Mouse (Mus musculus) neural tube, embryonic 13.5 days (tissue): ENCODE data around the gene Olfr143. TPM values are rescaled to one million over a fixed set of nuclear protein-coding genes. Genes with fewer than 3 reads are reported as not detected.

Experiments used
- ATAC-seq: fragments of 200-750 bp; cut with Nextera tagmentation; 2 replicates; pipeline ENCODE4 v1.8.0; 2017; ENCODE audit warnings: low read depth, mild to moderate bottlenecking, moderate TSS enrichment, moderate library complexity
- H3K27ac ChIP-seq: fragments of 300-500 bp; sonication (generic); replicated peaks from 2 replicates; pipeline ENCODE4 v1.5.1; 2015; ENCODE audit warnings: moderate library complexity, mild to moderate bottlenecking, inconsistent platforms
- H3K27me3 ChIP-seq: fragments of 300-500 bp; sonication (generic); 2 replicates; pipeline ENCODE4 v1.6.1; 2015; ENCODE audit warnings: mild to moderate bottlenecking, inconsistent platforms
- H3K36me3 ChIP-seq: fragments of 300-500 bp; sonication (generic); 2 replicates; pipeline ENCODE4 v1.6.1; 2015; ENCODE audit warnings: mild to moderate bottlenecking, inconsistent platforms
- H3K4me1 ChIP-seq: fragments of 300-500 bp; sonication (generic); replicated peaks from 2 replicates; pipeline ENCODE4 v1.6.1; 2015; ENCODE audit warnings: inconsistent platforms
- H3K4me2 ChIP-seq: fragments of 300-500 bp; sonication (generic); 2 replicates; pipeline ENCODE4 v1.6.1; 2015; ENCODE audit warnings: inconsistent platforms, mild to moderate bottlenecking, moderate library complexity
- H3K4me3 ChIP-seq: fragments of 300-500 bp; sonication (generic); 2 replicates; pipeline ENCODE4 v1.5.1; 2015; ENCODE audit warnings: mild to moderate bottlenecking, inconsistent platforms
- H3K9ac ChIP-seq: fragments of 300-500 bp; sonication (generic); 2 replicates; pipeline ENCODE4 v1.6.1; 2015; ENCODE audit warnings: moderate library complexity, mild to moderate bottlenecking, inconsistent platforms
- H3K9me3 ChIP-seq: fragments of 300-500 bp; sonication (generic); 2 replicates; pipeline ENCODE4 v1.6.1; 2016; ENCODE audit warnings: inconsistent platforms
- WGBS: fragments of 180-500 bp; shearing (Covaris S2); methylation state at CpG from one replicate; pipeline ENCODE4 v1.1.7; 2015; 5-methylcytosine and 5-hydroxymethylcytosine counted together
- polyA plus RNA-seq: library from polyadenylated mRNA; unstranded; fragments of >200 nt; fragmentation: Nextera tagmentation; extraction: Ambion mirVana; gene quantifications from 2 replicates; pipeline ENCODE4 v1.2.1, GENCODE M21; 2015

Olfr143 gene
- polyA plus RNA-seq, result not detected in 2 replicates

- H3K36me3 ChIP-seq, result no peaks in the 10 kb centered on the region
- H3K27me3 ChIP-seq, result no peaks in the 10 kb centered on the region
- H3K9me3 ChIP-seq, result no peaks in the 10 kb centered on the region
- no peak within 1 kb of the TSS for H3K4me2 ChIP-seq
- H3K27ac ChIP-seq, result no peak within 1 kb of the TSS
- no peak within 1 kb of the TSS for H3K4me3 ChIP-seq
- no peaks in the 10 kb centered on the region for H3K4me1 ChIP-seq
- ATAC-seq, result no peak
- no peak within 1 kb of the TSS for H3K9ac ChIP-seq
Measured at GRCm38 (mm10) chr9:38252474-38252873, at the start of gene Olfr143. Gene Olfr143 (plus strand): TSS chr9:38252774.

GRCm38 (mm10) chr9:38208065-38208464 lies 44.5 kb upstream of the Olfr143 start, which contains the start of gene Olfr893:
Gene Olfr893 (plus strand): TSS chr9:38208365.
- no peak within 1 kb of the TSS for H3K27ac ChIP-seq
- H3K9me3 ChIP-seq, result no peaks in the 10 kb centered on the region
- 74% methylated on average over 3 of the region's 3 CpGs for WGBS
- no peak within 1 kb of the TSS for H3K4me2 ChIP-seq
- ATAC-seq, result no peak
- H3K9ac ChIP-seq, result no peak within 1 kb of the TSS
- no peaks in the 10 kb centered on the region for H3K4me1 ChIP-seq
- H3K27me3 ChIP-seq, result no peaks in the 10 kb centered on the region
- no peak within 1 kb of the TSS for H3K4me3 ChIP-seq
- H3K36me3 ChIP-seq, result no peaks in the 10 kb centered on the region

GRCm38 (mm10) chr9:38217755-38218154 lies 34.8 kb upstream of the Olfr143 start, which contains the start of gene Olfr894:
Gene Olfr894 (plus strand): TSS chr9:38218055.
- H3K4me3 ChIP-seq, result no peak within 1 kb of the TSS
- H3K36me3 ChIP-seq, result no peaks in the 10 kb centered on the region
- ATAC-seq, result no peak
- H3K4me2 ChIP-seq, result no peak within 1 kb of the TSS
- no peaks in the 10 kb centered on the region for H3K27me3 ChIP-seq
- no peaks in the 10 kb centered on the region for H3K4me1 ChIP-seq
- no peaks in the 10 kb centered on the region for H3K9me3 ChIP-seq
- no peak within 1 kb of the TSS for H3K9ac ChIP-seq
- no peak within 1 kb of the TSS for H3K27ac ChIP-seq

GRCm38 (mm10) chr9:38267551-38267950 lies 15.0 kb downstream of the Olfr143 start, which contains the start of gene Olfr895:
Gene Olfr895 (plus strand): TSS chr9:38267851.
- H3K4me3 ChIP-seq, result no peak within 1 kb of the TSS

GRCm38 (mm10) chr9:38290807-38291206 lies 38.2 kb downstream of the Olfr143 start, which contains the start of gene Olfr896-ps1:
Gene Olfr896-ps1 (plus strand): TSS chr9:38291107.
- no peaks in the 10 kb centered on the region for H3K9me3 ChIP-seq
- H3K4me3 ChIP-seq, result no peak within 1 kb of the TSS

More at GRCm38 (mm10) chr9:38267551-38267950, 15.0 kb downstream of the Olfr143 start, which contains the start of gene Olfr895:
- H3K36me3 ChIP-seq, result no peaks in the 10 kb centered on the region
- no peak within 1 kb of the TSS for H3K4me2 ChIP-seq
- no peak within 1 kb of the TSS for H3K9ac ChIP-seq
- H3K27me3 ChIP-seq, result no peaks in the 10 kb centered on the region
- H3K27ac ChIP-seq, result no peak within 1 kb of the TSS
- ATAC-seq, result no peak
- no peaks in the 10 kb centered on the region for H3K9me3 ChIP-seq
- H3K4me1 ChIP-seq, result no peaks in the 10 kb centered on the region

More at GRCm38 (mm10) chr9:38290807-38291206, 38.2 kb downstream of the Olfr143 start, which contains the start of gene Olfr896-ps1:
- 86% methylated on average over 1 of the region's 1 CpGs for WGBS
- Histone ChIP-seq H3K27me3 (no peaks in the 10 kb centered on the region), H3K4me2 (no peak within 1 kb of the TSS), H3K27ac (no peak within 1 kb of the TSS), H3K9ac (no peak within 1 kb of the TSS), H3K4me1 (no peaks in the 10 kb centered on the region), H3K36me3 (no peaks in the 10 kb centered on the region)
- ATAC-seq, result no peak

Other genes starting within 250 kb of the Olfr143 start
- not detected in 2 replicates for gene Olfr883, start 227.0 kb upstream of the Olfr143 start, polyA plus RNA-seq
- gene Olfr884, start 206.2 kb upstream of the Olfr143 start, polyA plus RNA-seq, result not detected in 2 replicates
- gene Olfr885, start 191.5 kb upstream of the Olfr143 start, polyA plus RNA-seq, result not detected in 2 replicates
- gene Olfr887, start 168.7 kb upstream of the Olfr143 start, polyA plus RNA-seq, result not detected in 2 replicates
- not detected in 2 replicates for gene Olfr888, start 144.6 kb upstream of the Olfr143 start, polyA plus RNA-seq
- gene Olfr889, start 137.6 kb upstream of the Olfr143 start, polyA plus RNA-seq, result 0.07 TPM in 2 replicates
- gene Olfr890, start 110.3 kb upstream of the Olfr143 start, polyA plus RNA-seq, result not detected in 2 replicates
- not detected in 2 replicates for gene Olfr891, start 72.0 kb upstream of the Olfr143 start, polyA plus RNA-seq
- gene Olfr893, start 44.4 kb upstream of the Olfr143 start, polyA plus RNA-seq, result not detected in 2 replicates
- not detected in 2 replicates for gene Olfr894, start 34.7 kb upstream of the Olfr143 start, polyA plus RNA-seq
- not detected in 2 replicates for gene Olfr895, start 15.1 kb downstream of the Olfr143 start, polyA plus RNA-seq
- not detected in 2 replicates for gene Olfr896-ps1, start 38.3 kb downstream of the Olfr143 start, polyA plus RNA-seq
- gene Olfr25, start 76.3 kb downstream of the Olfr143 start, polyA plus RNA-seq, result not detected in 2 replicates
- not detected in 2 replicates for gene Olfr898, start 95.6 kb downstream of the Olfr143 start, polyA plus RNA-seq
- gene Olfr250, start 114.1 kb downstream of the Olfr143 start, polyA plus RNA-seq, result not detected in 2 replicates
- not detected in 2 replicates for gene Olfr251, start 124.3 kb downstream of the Olfr143 start, polyA plus RNA-seq
- not detected in 2 replicates for gene Olfr147, start 148.9 kb downstream of the Olfr143 start, polyA plus RNA-seq
- not detected in 2 replicates for gene Olfr901, start 176.7 kb downstream of the Olfr143 start, polyA plus RNA-seq
- gene Olfr902, start 194.9 kb downstream of the Olfr143 start, polyA plus RNA-seq, result not detected in 2 replicates
- gene Olfr904, start 210.4 kb downstream of the Olfr143 start, polyA plus RNA-seq, result not detected in 2 replicates
- gene Olfr905, start 218.3 kb downstream of the Olfr143 start, polyA plus RNA-seq, result not detected in 2 replicates
- gene Olfr906, start 234.3 kb downstream of the Olfr143 start, polyA plus RNA-seq, result not detected in 2 replicates
- gene Olfr907, start 243.0 kb downstream of the Olfr143 start, polyA plus RNA-seq, result not detected in 2 replicates